Mouse (Mus musculus) left cerebral cortex, adult 2 months (tissue): ENCODE results near the gene 0610040J01Rik. TPM values are rescaled to one million over a fixed set of nuclear protein-coding genes. Genes with fewer than 3 reads are reported as not detected.

Source experiments
- DNase-seq, 2 experiments: peaks; one replicate each; pipeline ENCODE4 v3.0.0; 2021 to 2022; ENCODE audit warnings: low spot score in 2 of 2, mixed read lengths in 1 of 2; ENCODE audit errors: extremely low spot score in 1 of 2
- H3K27ac ChIP-seq: fragments of 200-600 bp; 2 replicates; pipeline ENCODE4 v1.8.1; 2022
- H3K4me3 ChIP-seq: fragments of 200-600 bp; 2 replicates; pipeline ENCODE4 v1.8.1; 2022
- CTCF ChIP-seq: fragments of 200-600 bp; IDR thresholded peaks from 2 replicates; pipeline ENCODE4 v1.8.1; 2022; ENCODE audit warnings: antibody characterized with exemption, mild to moderate bottlenecking, moderate library complexity
- intact Hi-C: fragments of 180-260 bp; cut with DNase I; formaldehyde crosslinking; loops from one replicate; pipeline ENCODE4 v1.15.1; 2025
- long read RNA-seq, 2 experiments: library from polyadenylated mRNA; stranded (forward); transcript quantifications; one replicate each; pipeline ENCODE4 v2.0.0; 2021; ENCODE audit warnings: borderline mapping rate in 2 of 2
- total RNA-seq, 2 experiments: library from RNA; stranded (reverse); gene quantifications; 2 replicates each; pipeline ENCODE4 v1.2.3; 2021

Gene 0610040J01Rik
- 1 to 10 TPM; 3.5 to 4.1 TPM for total RNA-seq
- long read RNA-seq, experiment 1, partial matches to known transcripts = 0 of 4 reads
- long read RNA-seq, experiment 1, other reads (novel, unspliced or antisense) = 1 of 4 reads
- long read RNA-seq, experiment 2, transcript 0610040J01Rik-201 (4 exons, 2,008 nt) = major isoform, 5 of 5 reads
- long read RNA-seq, experiment 2, partial matches to known transcripts = 0 of 5 reads
- long read RNA-seq, experiment 2, other reads (novel, unspliced or antisense) = 0 of 5 reads

DNA sequence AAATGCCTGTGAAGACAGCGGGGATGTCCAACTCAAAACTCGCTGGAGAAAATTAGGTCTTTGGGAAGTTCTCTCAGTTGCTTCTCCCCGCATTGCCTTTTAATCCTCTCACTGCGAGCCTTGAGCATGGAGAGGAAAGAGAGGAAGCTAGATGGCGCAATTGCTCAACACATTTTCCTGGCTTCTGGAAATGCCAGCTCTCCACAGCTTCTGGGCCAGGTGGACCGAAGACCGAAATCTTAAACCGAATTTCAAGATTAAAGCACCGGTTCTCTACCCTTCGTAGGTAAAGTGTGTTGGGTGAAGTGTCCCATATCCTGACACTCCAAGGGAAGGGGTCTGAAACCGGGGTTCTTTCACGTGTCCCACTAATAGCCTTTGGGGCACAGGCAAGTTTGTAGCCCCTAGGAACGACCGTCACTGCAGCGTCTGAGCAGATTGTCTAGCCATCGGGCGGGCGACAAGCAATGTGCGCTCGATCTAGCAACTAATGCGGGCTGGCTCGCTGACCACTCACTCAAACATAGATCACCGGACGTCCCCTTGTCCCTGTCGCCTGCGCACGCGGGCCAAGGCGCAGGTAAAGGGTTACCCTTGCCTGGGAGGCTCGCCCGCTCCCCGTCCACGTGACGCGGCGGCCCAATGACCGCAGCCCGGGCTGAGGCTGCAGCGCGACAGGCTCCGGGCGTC lies at the start of gene 0610040J01Rik:
Gene 0610040J01Rik (plus strand): TSS at position 545 of the 690 bp plus-strand sequence.
- Histone ChIP-seq H3K4me3 (peak within 1 kb of the TSS; percentile 51), H3K27ac (peak within 1 kb of the TSS; percentile 34; the same call in 1 of the 2 replicates)
- DNase-seq = peak; percentile 61 to 68
- TF ChIP-seq CTCF = peak; percentile 74
- intact Hi-C loops = loop anchor here (1.0 to 10.0 kb wide), 2 partner anchors 74 to 253 kb away; no protein-coding TSS in a partner anchor

DNA sequence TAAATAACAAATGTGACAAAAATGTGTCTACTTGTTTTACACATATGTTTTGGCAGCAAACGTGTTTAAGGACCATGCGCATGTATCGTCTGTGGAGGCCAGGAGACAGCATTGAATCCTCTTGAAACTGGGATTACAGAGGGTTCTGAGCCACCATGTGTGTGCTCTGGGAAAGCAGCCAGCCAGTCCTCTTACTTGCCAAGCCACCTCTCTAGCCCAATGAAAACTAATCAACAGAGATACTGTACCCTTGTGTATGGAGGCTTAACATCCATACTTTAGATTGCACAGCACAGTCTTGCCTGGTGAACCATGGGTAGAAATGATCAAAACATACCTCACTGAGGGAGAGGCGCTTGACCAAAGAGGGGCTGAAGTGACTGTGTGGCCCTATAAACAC lies 46.3 kb upstream of the 0610040J01Rik start:
- TF ChIP-seq CTCF = no peak
- Histone ChIP-seq H3K27ac (no peak overlapping the region), H3K4me3 (no peak overlapping the region)
- intact Hi-C loops = loop anchor here (2.0 to 10.0 kb wide), 4 partner anchors 114 to 869 kb away; no protein-coding TSS in a partner anchor
- DNase-seq = no peak

DNA sequence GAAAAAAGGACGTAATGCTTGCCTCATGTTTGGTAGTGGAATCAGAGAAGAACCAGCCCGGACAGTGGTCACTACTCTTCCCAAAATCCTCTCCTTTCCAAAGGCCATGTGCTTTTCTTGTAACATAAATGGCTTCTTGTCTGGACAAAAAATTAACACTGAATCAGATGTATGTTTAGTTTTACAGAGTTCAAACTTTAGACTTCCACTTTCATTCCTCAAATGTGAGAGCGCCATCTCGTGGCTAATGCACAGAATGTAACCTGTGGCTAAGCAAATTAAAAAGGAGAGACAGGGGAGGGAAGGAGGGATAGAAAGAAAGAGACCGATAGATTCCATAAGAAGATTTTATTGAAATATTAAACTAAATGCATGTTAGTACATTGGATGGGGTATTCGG lies 45.4 kb upstream of the 0610040J01Rik start:
- intact Hi-C loops = loop anchor here (2.0 to 10.0 kb wide), 4 partner anchors 114 to 870 kb away; no protein-coding TSS in a partner anchor
- peak; percentile 46 to 63 for DNase-seq
- H3K27ac ChIP-seq = no peak overlapping the region
- H3K4me3 ChIP-seq = peak overlapping the region; percentile 22
- TF ChIP-seq CTCF = peak; percentile 89

DNA sequence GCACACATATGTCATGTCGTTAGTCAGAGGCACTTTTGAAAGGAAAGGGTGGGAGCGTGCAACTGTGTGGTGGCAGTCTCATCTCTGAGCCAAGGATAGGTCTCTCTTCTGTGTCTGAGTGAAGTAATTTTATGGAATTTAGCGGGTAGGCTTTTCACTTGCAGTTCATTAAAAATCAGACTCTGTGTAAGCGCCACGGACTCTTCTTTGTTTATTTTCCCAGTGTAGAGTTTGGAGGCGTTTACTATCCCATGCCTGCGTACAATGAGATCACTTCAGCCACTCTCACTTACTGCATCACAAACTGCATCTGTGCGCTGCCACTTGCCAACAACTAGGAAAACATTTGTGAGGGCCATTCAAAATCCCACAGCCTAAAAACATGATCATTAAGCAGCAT lies 44.7 kb upstream of the 0610040J01Rik start:
- no peak for DNase-seq
- intact Hi-C loops = loop anchor here (2.0 to 10.0 kb wide), 4 partner anchors 115 to 871 kb away; no protein-coding TSS in a partner anchor
- no peak overlapping the region for H3K27ac ChIP-seq
- no peak for TF ChIP-seq CTCF
- H3K4me3 ChIP-seq = peak overlapping the region; percentile 22

DNA sequence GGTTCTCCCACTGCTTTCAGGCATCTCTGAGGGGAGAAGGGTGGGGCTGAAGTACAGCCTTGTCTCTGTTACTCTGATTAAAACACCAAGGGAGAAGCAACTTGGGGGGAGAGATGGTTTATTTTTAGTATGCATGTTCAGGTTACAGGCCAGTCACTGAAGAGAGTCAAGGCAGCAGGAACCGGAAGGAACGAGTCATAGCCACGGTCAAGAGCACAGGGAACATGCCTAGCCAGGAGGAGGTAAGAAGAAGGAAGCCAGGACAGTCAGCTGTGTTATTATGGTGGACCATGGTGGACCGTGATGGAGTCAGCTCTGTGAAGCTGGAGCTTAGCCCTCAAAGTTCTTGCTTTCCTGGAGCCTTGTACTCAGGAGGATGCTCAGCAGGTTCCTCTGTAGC lies 43.9 kb upstream of the 0610040J01Rik start:
- intact Hi-C loops = loop anchor here (5.0 to 10.0 kb wide), 2 partner anchors 116 to 263 kb away; no protein-coding TSS in a partner anchor
- no peak overlapping the region for H3K4me3 ChIP-seq
- TF ChIP-seq CTCF = no peak
- no peak for DNase-seq
- no peak overlapping the region for H3K27ac ChIP-seq

DNA sequence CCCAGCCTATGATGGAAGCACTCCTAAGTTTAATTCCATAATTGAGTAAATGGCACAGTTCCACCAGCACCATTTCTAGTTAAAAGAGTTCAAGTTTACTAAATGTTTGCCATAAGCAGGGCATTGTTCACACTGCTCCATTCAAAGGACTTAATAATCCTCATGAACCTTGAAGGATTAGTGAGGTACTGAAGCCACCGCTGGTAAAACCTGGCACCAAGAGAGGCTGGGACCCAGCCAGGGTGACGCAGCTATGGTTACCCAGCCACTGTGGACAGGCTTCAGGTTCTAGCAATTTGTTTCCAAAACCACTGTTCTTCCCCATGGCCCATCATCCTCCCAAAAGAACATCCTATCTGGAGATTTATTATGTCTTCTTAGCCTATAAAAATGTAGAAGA lies 39.2 kb upstream of the 0610040J01Rik start:
- Histone ChIP-seq H3K27ac (no peak overlapping the region), H3K4me3 (no peak overlapping the region)
- no peak for TF ChIP-seq CTCF
- DNase-seq = no peak
- intact Hi-C loops = no loop called here

DNA sequence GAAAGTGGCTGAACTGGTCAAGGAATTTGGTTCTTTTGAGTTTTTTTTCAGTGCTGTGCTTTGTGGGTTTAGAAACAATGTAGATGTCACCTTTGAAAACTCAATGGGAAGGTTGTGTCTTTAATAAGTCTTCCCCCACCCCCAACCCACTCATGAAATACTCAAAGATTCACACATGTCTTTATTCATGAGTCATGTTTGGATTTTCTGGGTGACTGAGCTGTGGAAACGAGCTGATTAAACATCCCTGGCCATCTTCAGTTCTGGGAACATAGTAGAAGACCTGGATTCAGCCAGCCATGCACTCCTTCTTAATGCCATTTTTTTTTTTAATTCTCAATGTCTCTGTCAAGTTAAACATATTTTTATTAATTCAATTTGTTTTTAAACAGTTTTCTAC lies 38.6 kb upstream of the 0610040J01Rik start:
- Histone ChIP-seq H3K27ac (no peak overlapping the region), H3K4me3 (no peak overlapping the region)
- no peak for DNase-seq
- no peak for TF ChIP-seq CTCF
- intact Hi-C loops = no loop called here

DNA sequence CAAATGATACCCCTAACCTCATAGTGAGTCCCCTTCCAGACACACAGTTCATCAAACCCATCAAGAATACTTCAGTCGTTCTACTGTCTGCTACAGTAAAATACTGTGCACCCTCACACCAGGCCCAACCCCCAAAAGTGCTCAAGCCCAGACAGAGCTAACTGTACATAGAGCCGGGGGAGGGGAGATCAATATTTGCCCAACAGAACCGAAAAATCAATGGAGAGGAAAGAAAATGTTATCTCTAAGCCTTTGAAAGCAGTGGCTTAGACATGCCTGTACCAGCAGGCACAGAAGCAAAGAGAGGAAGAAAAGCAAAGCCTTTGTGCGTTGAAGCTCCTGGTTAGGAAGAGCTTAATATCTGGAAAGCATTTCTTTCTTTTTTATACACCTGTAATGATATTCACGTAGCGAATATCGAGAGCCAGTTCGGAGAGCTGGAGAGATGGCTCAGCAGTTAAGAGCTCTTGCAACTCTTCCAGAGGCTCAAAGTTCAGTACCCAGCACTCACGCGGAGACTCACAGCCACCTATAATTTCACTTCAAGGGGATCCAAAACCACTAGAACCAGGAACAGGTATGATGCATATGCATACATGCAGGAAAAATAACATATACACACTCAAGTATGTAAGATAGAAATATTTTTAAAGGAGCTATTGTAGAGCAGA lies 23.9 kb upstream of the 0610040J01Rik start:
- Histone ChIP-seq H3K4me3 (no peak overlapping the region), H3K27ac (no peak overlapping the region)
- intact Hi-C loops = no loop called here
- no peak for TF ChIP-seq CTCF
- no peak for DNase-seq

DNA sequence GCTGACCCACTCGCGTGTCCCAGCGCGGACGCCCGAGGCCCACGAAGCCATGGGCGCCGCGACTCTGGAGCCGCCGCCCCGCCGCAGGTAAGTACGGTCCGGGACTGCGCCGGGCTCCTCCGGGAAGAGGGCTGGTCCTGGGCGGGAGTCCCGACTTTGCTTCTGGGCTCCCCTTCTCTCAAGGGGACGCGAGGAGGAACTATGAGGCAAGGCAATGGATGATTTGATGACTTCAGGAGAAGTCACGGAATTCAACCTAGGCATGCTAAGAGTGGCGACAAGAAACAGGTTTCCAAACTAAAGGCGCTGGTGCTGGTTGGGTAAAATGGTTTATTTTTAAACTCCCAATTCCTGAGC lies 324 bp downstream of the 0610040J01Rik start:
- DNase-seq = no peak
- peak overlapping the region; percentile 51 for H3K4me3 ChIP-seq
- intact Hi-C loops = loop anchor here (10.0 kb wide), 1 partner anchor 252 kb away; no protein-coding TSS in a partner anchor
- H3K27ac ChIP-seq = peak overlapping the region; percentile 34; the same call in 1 of the 2 replicates
- TF ChIP-seq CTCF = no peak

DNA sequence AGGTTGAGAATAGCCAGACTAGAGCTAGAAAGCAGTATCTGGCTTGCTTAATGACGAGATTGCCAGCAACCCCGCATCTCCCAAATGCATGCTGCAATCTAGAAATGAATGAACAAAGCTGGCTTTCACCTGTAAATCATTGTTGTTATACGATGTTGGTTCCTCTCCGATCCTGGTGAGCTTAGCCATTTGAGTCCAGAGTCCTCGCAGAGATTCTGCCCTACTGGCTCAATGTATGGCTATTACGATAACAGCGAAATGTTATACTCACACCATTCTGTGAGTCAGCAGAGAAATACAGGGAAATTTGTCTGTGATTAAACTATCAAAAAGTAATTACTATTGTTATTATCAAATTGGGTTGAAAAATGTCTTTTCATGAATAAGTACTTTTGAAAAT lies 4.5 kb downstream of the 0610040J01Rik start:
- TF ChIP-seq CTCF = no peak
- no peak for DNase-seq
- intact Hi-C loops = loop anchor here (10.0 kb wide), 1 partner anchor 248 kb away; no protein-coding TSS in a partner anchor

DNA sequence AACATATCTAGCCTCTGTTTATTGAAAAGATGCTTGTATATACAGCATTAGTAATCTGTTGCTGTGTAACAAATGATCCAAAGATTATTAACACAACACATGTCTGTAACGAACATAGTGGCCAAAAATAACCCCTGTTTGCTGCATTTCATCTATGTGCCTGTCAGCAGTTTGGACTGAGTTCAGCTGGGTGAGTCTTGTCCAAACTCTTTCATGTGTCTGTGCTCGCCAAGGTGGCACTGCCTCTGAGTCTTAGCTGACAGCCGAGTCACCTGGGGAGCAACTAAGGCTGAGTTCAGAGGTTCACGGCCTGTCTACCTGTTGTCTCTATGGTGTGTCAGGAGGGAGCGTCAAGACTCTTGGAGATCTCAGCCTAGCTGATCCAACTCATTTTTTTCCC lies 5.1 kb downstream of the 0610040J01Rik start:
- no peak overlapping the region for H3K27ac ChIP-seq
- H3K4me3 ChIP-seq = no peak overlapping the region
- no peak for TF ChIP-seq CTCF
- intact Hi-C loops = loop anchor here (10.0 kb wide), 1 partner anchor 248 kb away; no protein-coding TSS in a partner anchor
- DNase-seq = no peak

More for the DNA sequence above, 4.5 kb downstream of the 0610040J01Rik start:
- Histone ChIP-seq H3K27ac (no peak overlapping the region), H3K4me3 (no peak overlapping the region)

DNA sequence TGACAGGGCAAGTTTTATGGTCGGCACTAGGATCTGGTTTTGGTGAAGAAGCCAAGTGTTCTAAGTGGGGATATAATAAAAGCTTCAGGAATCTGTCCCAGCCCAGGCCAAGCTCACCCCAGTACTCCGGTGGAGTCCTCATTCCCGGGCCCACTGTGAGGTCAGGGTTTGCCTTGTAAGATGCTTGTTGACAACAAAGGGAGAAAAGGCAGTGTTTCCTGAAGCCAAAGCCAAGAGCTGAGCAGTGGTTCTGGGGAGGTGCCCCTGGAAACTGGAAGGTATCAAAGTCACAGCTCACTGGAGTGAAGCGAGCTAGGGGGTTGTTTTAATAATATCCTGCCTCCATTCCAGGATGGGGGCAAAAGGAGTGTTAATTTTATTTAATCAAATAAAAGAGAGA lies 6.8 kb downstream of the 0610040J01Rik start:
- no peak overlapping the region for H3K4me3 ChIP-seq
- no peak overlapping the region for H3K27ac ChIP-seq
- DNase-seq = no peak
- intact Hi-C loops = loop anchor here (10.0 kb wide), 1 partner anchor 246 kb away; no protein-coding TSS in a partner anchor
- no peak for TF ChIP-seq CTCF
